Mouse (Mus musculus): ENCODE results near the gene Serp1. TPM values are rescaled to one million over a fixed set of nuclear protein-coding genes. Genes with fewer than 3 reads are reported as not detected.

Serp1 gene
- total and polyA plus RNA-seq, 2 experiments from 2014 or later = 49.3 to 59.5 TPM

DNA sequence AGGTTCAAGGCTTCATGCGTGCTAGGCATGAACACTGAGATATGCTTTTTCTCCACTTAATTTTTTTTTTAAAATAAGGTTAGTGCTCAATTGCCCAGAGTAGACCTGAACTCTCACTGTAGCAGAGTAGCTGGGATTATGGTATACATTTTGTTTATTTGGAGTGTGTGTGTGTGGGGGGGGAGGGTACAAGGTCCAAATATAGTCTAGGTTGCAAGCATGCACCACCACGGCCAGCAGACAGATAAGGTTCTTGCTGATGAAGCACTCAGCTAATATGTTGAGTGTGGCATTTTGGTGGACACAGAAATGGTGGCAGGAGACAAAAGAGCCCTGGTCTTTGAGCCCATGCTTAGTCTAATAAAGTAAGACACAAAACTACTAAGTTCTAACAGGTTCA, 6.7 kb downstream of the Serp1 start:
- no peaks in the 10 kb centered on the region for H3K27me3 ChIP-seq (ENCODE audit: insufficient read depth, low read length)
- no peaks in the 10 kb centered on the region for H3K4me1 ChIP-seq (ENCODE audit: insufficient read depth)
- H3K36me3 ChIP-seq (ENCODE audit: insufficient read depth) = peaks cover 7% of the 10 kb centered on the region; the same call in 1 of the 2 replicates
- H3K27ac ChIP-seq (ENCODE audit: low read depth, low read length) = no peak overlapping the region
- no peak for DNase-seq
- no peak overlapping the region for H3K9ac ChIP-seq
- 94% methylated on average over 2 of the region's 2 CpGs for WGBS
- H3K4me2 ChIP-seq (ENCODE audit: low read depth) = no peak overlapping the region
- TF ChIP-seq CTCF (IDR thresholded peaks at IDR 0.05; ENCODE audit: low read depth) = no peak
- no peaks in the 10 kb centered on the region for H3K9me3 ChIP-seq (ENCODE audit: low read length)
- no peak for ATAC-seq
- no peak overlapping the region for H3K4me3 ChIP-seq (ENCODE audit: low read depth, low read length)

DNA sequence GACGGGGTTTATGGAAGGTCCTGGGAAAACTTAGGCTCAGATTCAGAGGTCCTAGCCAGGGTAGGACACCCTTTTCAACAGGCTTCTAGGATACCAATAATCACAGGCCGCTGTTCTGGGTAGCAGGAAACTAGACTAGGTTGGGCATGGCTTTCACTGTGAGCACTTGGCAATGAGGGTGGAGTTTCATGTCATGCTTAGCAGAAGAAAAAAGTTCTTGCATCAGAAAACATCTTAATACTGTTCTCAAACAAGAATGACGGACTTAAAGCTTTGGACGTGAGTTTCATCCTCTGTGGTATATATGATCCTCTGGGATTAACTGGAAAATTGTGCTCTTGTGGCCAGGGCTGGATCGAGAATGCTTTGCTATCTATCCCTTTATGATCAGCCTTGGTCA, 7.9 kb downstream of the Serp1 start:
- H3K27me3 ChIP-seq (ENCODE audit: insufficient read depth, low read length) = no peaks in the 10 kb centered on the region
- ATAC-seq (no peak), DNase-seq (no peak)
- WGBS = 89% methylated on average over 5 of the region's 5 CpGs
- H3K4me3 ChIP-seq (ENCODE audit: low read depth, low read length) = no peak overlapping the region
- H3K9me3 ChIP-seq (ENCODE audit: low read length) = no peaks in the 10 kb centered on the region
- H3K27ac ChIP-seq (ENCODE audit: low read depth, low read length) = no peak overlapping the region
- no peak for TF ChIP-seq CTCF (IDR thresholded peaks at IDR 0.05; ENCODE audit: low read depth)
- no peak overlapping the region for H3K9ac ChIP-seq
- H3K4me1 ChIP-seq (ENCODE audit: insufficient read depth) = no peaks in the 10 kb centered on the region
- peaks cover 4% of the 10 kb centered on the region; the same call in 1 of the 2 replicates for H3K36me3 ChIP-seq (ENCODE audit: insufficient read depth)
- H3K4me2 ChIP-seq (ENCODE audit: low read depth) = no peak overlapping the region

GRCm38 (mm10) chr3:58517258-58517657, 8.4 kb downstream of the Serp1 start:
- DNase-seq (no peak), ATAC-seq (no peak)
- no peaks in the 10 kb centered on the region for H3K9me3 ChIP-seq (ENCODE audit: low read length)
- 83% methylated on average over 5 of the region's 5 CpGs for WGBS
- no peaks in the 10 kb centered on the region for H3K4me1 ChIP-seq (ENCODE audit: insufficient read depth)
- H3K4me3 ChIP-seq (ENCODE audit: low read depth, low read length) = no peak overlapping the region
- peaks cover under 1% of the 10 kb centered on the region; the same call in 1 of the 2 replicates for H3K36me3 ChIP-seq (ENCODE audit: insufficient read depth)
- H3K27ac ChIP-seq (ENCODE audit: low read depth, low read length) = no peak overlapping the region
- no peaks in the 10 kb centered on the region for H3K27me3 ChIP-seq (ENCODE audit: insufficient read depth, low read length)
- H3K9ac ChIP-seq = no peak overlapping the region
- H3K4me2 ChIP-seq (ENCODE audit: low read depth) = no peak overlapping the region
- TF ChIP-seq CTCF (IDR thresholded peaks at IDR 0.05; ENCODE audit: low read depth) = no peak

DNA sequence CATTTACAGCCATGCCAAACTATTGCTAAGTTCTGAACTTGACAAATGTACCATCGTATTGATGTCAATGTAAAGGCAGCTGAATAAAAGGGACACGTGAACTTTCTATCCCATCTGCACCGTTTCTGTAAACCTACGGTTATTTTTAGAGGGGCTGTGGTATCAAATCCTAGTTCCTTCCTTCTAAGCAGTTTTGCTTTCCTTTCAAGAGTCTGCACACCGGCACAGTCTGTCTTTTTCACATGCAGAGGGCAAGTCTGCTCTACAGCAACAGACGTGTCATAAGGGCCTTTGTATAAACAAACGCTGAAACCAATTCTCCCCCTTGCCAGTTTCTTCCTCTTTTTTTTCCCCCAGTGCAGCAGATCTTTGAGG, 9.1 kb downstream of the Serp1 start:
- H3K4me3 ChIP-seq (ENCODE audit: low read depth, low read length) = no peak overlapping the region
- TF ChIP-seq CTCF (IDR thresholded peaks at IDR 0.05; ENCODE audit: low read depth) = no peak
- no peaks in the 10 kb centered on the region for H3K27me3 ChIP-seq (ENCODE audit: insufficient read depth, low read length)
- H3K4me1 ChIP-seq (ENCODE audit: insufficient read depth) = no peaks in the 10 kb centered on the region
- H3K36me3 ChIP-seq (ENCODE audit: insufficient read depth) = no peaks in the 10 kb centered on the region; the same call in 1 of the 2 replicates
- no peak overlapping the region for H3K4me2 ChIP-seq (ENCODE audit: low read depth)
- H3K9me3 ChIP-seq (ENCODE audit: low read length) = no peaks in the 10 kb centered on the region
- H3K9ac ChIP-seq = no peak overlapping the region
- 77% methylated on average over 7 of the region's 7 CpGs for WGBS
- no peak for DNase-seq
- ATAC-seq = no peak
- no peak overlapping the region for H3K27ac ChIP-seq (ENCODE audit: low read depth, low read length)

- Histone ChIP-seq H3K36me3 (ENCODE audit: insufficient read depth) (no peaks in the 10 kb centered on the region; the same call in 1 of the 2 replicates), H3K4me2 (ENCODE audit: low read depth) (no peak overlapping the region), H3K4me3 (ENCODE audit: low read depth, low read length) (no peak overlapping the region), H3K4me1 (ENCODE audit: insufficient read depth) (no peaks in the 10 kb centered on the region), H3K27ac (ENCODE audit: low read depth, low read length) (no peak overlapping the region), H3K9me3 (ENCODE audit: low read length) (no peaks in the 10 kb centered on the region), H3K27me3 (ENCODE audit: insufficient read depth, low read length) (no peaks in the 10 kb centered on the region), H3K9ac (no peak overlapping the region)
- no peak for TF ChIP-seq CTCF (IDR thresholded peaks at IDR 0.05; ENCODE audit: low read depth)
- DNase-seq (no peak), ATAC-seq (no peak)
- WGBS = 89% methylated on average over 1 of the region's 1 CpGs
Measured at GRCm38 (mm10) chr3:58515947-58516601, 9.6 kb downstream of the Serp1 start.

DNA sequence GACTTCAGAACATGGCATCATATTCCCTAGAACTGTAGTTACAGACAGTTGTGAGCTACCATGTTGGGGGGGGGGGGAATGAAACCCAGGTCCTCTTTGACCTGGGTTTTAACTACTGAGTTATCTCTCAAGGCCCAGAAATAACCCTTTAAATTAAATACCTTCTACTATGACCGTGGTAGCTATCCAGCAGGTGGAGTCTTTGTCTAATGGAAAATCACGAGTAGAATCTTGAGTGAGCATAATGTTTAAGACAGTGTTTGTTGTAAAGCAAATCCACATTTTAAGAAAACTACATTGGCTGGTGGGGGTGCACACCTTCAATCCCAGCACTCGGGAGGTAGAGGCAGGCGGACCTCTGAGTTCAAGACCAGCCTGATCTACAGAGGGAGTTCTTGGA, 12.2 kb downstream of the Serp1 start:
- ATAC-seq = no peak
- H3K9me3 ChIP-seq (ENCODE audit: low read length) = no peaks in the 10 kb centered on the region

GRCm38 (mm10) chr3:58512740-58513139, 13.0 kb downstream of the Serp1 start:
- no peaks in the 10 kb centered on the region for H3K27me3 ChIP-seq (ENCODE audit: insufficient read depth, low read length)
- 78% methylated on average over 3 of the region's 3 CpGs for WGBS
- no peak overlapping the region for H3K9ac ChIP-seq
- no peak for TF ChIP-seq CTCF (IDR thresholded peaks at IDR 0.05; ENCODE audit: low read depth)
- H3K27ac ChIP-seq (ENCODE audit: low read depth, low read length) = no peak overlapping the region
- ATAC-seq = no peak
- H3K4me1 ChIP-seq (ENCODE audit: insufficient read depth) = no peaks in the 10 kb centered on the region
- no peak overlapping the region for H3K4me3 ChIP-seq (ENCODE audit: low read depth, low read length)
- H3K36me3 ChIP-seq (ENCODE audit: insufficient read depth) = no peaks in the 10 kb centered on the region
- H3K9me3 ChIP-seq (ENCODE audit: low read length) = no peaks in the 10 kb centered on the region
- DNase-seq = no peak
- no peak overlapping the region for H3K4me2 ChIP-seq (ENCODE audit: low read depth)

More for the DNA sequence above, 12.2 kb downstream of the Serp1 start:
- no peak for DNase-seq
- no peak for TF ChIP-seq CTCF (IDR thresholded peaks at IDR 0.05; ENCODE audit: low read depth)
- Histone ChIP-seq H3K4me3 (ENCODE audit: low read depth, low read length) (no peak overlapping the region), H3K4me2 (ENCODE audit: low read depth) (no peak overlapping the region), H3K27me3 (ENCODE audit: insufficient read depth, low read length) (no peaks in the 10 kb centered on the region), H3K27ac (ENCODE audit: low read depth, low read length) (no peak overlapping the region), H3K36me3 (ENCODE audit: insufficient read depth) (no peaks in the 10 kb centered on the region), H3K4me1 (ENCODE audit: insufficient read depth) (no peaks in the 10 kb centered on the region), H3K9ac (no peak overlapping the region)
- WGBS = 82% methylated on average over 4 of the region's 4 CpGs

Measured in forebrain, postnatal 0 days (tissue).